Mouse (Mus musculus) forebrain, embryonic 12.5 days (tissue): ENCODE results near the gene Paqr8. TPM values are rescaled to one million over a fixed set of nuclear protein-coding genes. Genes with fewer than 3 reads are reported as not detected.

Experiments used
- ATAC-seq: fragments of 200-750 bp; cut with Nextera tagmentation; 2 replicates; pipeline ENCODE4 v1.8.0; 2017; ENCODE audit warnings: moderate TSS enrichment; ENCODE audit not compliant: low FRiP score
- H3K27ac ChIP-seq: fragments of 300-500 bp; sonication (generic); 2 replicates; pipeline ENCODE4 v1.5.1; 2016; ENCODE audit warnings: mild to moderate bottlenecking
- H3K27me3 ChIP-seq: fragments of 300-500 bp; sonication (generic); 2 replicates; pipeline ENCODE4 v1.6.1; 2016; ENCODE audit warnings: mild to moderate bottlenecking
- H3K36me3 ChIP-seq: fragments of 300-500 bp; sonication (generic); replicated peaks from 2 replicates; pipeline ENCODE4 v1.6.1; 2016; ENCODE audit warnings: mild to moderate bottlenecking
- H3K4me1 ChIP-seq: fragments of 300-500 bp; sonication (generic); 2 replicates; pipeline ENCODE4 v1.6.1; 2016
- H3K4me2 ChIP-seq: fragments of 300-500 bp; sonication (generic); 2 replicates; pipeline ENCODE4 v1.6.1; 2016; ENCODE audit warnings: mild to moderate bottlenecking, moderate library complexity
- H3K4me3 ChIP-seq: fragments of 300-500 bp; sonication (generic); replicated peaks from 2 replicates; pipeline ENCODE4 v1.5.1; 2016; ENCODE audit warnings: mild to moderate bottlenecking
- H3K9ac ChIP-seq: fragments of 300-500 bp; sonication (generic); 2 replicates; pipeline ENCODE4 v1.6.1; 2016; ENCODE audit warnings: mild to moderate bottlenecking
- H3K9me3 ChIP-seq: fragments of 300-500 bp; sonication (generic); 2 replicates; pipeline ENCODE4 v1.6.1; 2016
- WGBS: fragments of 180-500 bp; shearing (Covaris S2); methylation state at CpG from one replicate; pipeline ENCODE4 v1.1.7; 2016; 5-methylcytosine and 5-hydroxymethylcytosine counted together
- polyA plus RNA-seq: library from polyadenylated mRNA; unstranded; fragments of >200 nt; fragmentation: Nextera tagmentation; extraction: Ambion mirVana; gene quantifications from 2 replicates; pipeline ENCODE4 v1.2.1, GENCODE M21; 2016

The Paqr8 gene
- polyA plus RNA-seq, 1 experiment from 2014 or later: 11.6 TPM

DNA sequence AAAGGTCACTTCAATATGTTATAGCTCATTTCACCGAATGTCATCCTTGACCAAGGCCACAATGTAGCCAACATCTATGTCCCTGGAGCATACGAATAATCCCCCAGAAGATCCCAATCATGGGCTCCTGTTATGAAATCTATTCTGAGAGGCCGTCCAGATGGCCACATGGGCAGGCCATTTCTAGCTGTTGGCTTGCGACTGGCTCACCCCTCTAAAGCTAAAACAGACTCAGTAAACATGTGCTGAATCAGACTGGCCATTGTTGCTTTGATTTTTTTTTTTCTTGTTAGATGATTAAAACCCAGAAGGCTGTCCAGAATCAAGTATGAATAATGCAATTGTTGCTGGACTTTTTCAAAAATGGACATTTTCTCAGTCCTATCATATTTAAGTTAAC lies 7.3 kb upstream of the Paqr8 start:
- H3K4me2 ChIP-seq: no peak overlapping the region
- no peak for ATAC-seq
- WGBS: 93% methylated on average over 4 of the region's 4 CpGs

DNA sequence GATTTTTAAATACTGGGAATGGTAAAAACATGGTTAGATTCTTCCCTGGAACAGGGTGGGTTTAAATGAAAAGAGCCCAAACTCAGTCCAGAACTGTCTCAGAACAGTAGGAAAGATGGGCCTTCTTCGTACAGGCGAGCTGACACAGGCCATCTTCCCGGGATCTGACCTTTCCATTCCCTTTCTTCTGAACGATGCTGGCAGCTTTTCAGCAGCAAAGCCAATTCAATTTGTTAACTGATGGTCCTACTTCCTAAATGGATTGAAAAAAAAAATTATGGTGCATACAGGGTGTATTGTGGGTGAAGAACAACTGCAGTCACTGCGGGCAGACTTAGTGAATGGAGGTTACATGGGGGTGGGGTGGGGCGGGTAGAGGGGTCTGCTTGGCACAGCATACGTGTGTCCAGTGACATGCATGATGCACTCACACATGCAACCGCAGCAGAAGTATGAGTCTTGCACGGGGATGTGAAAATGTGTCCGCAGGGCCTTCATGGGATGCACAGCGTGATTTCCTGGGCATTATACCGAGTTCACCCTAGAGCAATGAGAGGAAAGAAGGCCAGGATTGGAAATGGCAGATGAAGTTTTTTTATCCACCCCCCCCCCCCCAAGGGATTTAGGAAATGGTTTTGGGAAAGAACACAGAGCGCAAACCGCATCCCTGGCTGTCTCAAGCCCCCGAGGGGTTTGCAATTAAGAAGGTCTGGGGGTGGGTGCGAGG lies 566 bp upstream of the Paqr8 start:
- Histone ChIP-seq H3K27me3 (no peaks in the 10 kb centered on the region), H3K4me3 (peak overlapping the region; percentile 68), H3K4me1 (peaks cover 29% of the 10 kb centered on the region), H3K9me3 (no peaks in the 10 kb centered on the region), H3K36me3 (no peaks in the 10 kb centered on the region), H3K27ac (peak overlapping the region; percentile 81; the same call in 1 of the 2 replicates), H3K4me2 (peak overlapping the region; percentile 76), H3K9ac (peak overlapping the region; percentile 71)
- peak; percentile 39 for ATAC-seq
- 20% methylated on average over 16 of the region's 16 CpGs for WGBS

More for the DNA sequence above, 7.3 kb upstream of the Paqr8 start:
- Histone ChIP-seq H3K9ac (no peak overlapping the region), H3K36me3 (no peaks in the 10 kb centered on the region), H3K27me3 (no peaks in the 10 kb centered on the region), H3K27ac (no peak overlapping the region), H3K4me1 (no peaks in the 10 kb centered on the region), H3K9me3 (no peaks in the 10 kb centered on the region), H3K4me3 (no peak overlapping the region)

DNA sequence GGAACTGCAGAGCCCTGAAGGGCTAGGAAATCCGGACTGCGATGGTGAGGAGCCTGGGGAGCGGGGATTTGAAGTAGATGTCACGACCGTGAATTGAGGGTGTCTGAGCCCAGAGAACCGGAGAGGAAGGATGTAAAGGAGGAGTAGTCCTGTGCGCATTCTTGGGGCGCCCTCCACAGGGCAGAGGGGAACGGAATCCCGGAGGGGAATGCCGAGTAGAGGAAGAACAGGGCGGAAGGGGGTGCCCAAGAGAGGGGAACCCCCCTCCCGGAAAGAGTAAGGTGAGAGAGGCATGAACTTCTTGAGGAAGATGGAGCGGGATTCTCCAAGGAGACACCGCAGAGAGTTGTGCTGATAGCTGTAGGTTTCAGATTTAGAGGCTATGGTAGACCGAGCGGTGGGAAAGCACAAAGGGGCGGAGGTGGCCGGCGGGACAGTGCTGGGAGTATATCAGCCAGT lies 564 bp downstream of the Paqr8 start:
- Histone ChIP-seq H3K4me1 (peaks cover 29% of the 10 kb centered on the region), H3K36me3 (no peaks in the 10 kb centered on the region), H3K4me2 (peak overlapping the region; percentile 76), H3K27ac (peak overlapping the region; percentile 81), H3K4me3 (peak overlapping the region; percentile 68), H3K9ac (peak overlapping the region; percentile 71), H3K27me3 (no peaks in the 10 kb centered on the region), H3K9me3 (no peaks in the 10 kb centered on the region)
- ATAC-seq: peak; percentile 83
- WGBS: under 1% methylated on average over 20 of the region's 20 CpGs

DNA sequence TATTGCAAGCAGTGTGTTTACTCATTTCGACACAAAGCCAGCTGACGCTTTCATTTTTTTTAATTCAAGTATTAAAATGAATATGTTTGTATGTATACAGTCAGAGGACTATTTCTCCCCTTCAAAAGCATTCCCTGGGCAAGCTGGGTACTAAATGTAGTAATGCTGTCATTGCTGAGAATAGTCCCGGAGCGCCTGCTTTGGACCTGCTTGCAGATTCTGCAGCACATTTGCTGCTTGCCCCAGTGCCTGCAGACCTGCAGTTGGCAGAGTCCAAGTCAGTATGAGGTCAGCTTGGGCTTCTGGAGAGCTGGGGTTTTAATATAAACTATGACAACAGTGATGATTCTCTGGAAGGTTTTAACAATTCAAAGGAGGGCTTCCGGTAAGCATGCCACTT lies 2.7 kb downstream of the Paqr8 start:
- no peak for ATAC-seq
- Histone ChIP-seq H3K27me3 (no peaks in the 10 kb centered on the region), H3K4me3 (no peak overlapping the region), H3K4me2 (no peak overlapping the region), H3K9ac (no peak overlapping the region), H3K9me3 (no peaks in the 10 kb centered on the region), H3K27ac (no peak overlapping the region), H3K36me3 (no peaks in the 10 kb centered on the region), H3K4me1 (peaks cover 29% of the 10 kb centered on the region)
- WGBS: 85% methylated on average over 5 of the region's 5 CpGs

DNA sequence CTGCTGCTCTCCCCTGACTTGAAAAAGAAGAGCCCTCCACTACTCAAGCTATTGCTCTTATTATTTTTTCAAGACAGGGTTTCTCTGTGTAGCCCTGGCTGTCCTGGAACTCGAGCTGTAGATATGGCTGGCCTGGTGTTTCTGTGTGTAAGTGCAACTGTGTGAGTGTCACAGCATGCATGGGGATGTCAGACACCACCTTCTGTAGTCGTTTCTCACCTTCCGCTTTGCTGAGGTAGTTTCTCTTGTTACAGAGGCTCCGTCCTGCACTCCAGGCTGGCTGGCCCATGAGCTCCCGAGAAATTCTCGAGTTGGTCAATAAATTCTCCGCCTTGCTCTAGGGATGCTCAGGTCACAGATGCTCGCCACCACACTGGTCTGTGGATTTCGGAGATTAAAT lies 8.0 kb downstream of the Paqr8 start:
- no peak for ATAC-seq
- Histone ChIP-seq H3K4me2 (no peak overlapping the region), H3K36me3 (no peaks in the 10 kb centered on the region), H3K27me3 (no peaks in the 10 kb centered on the region), H3K4me3 (no peak overlapping the region), H3K9me3 (no peaks in the 10 kb centered on the region), H3K4me1 (peaks cover 11% of the 10 kb centered on the region; the same call in 1 of the 2 replicates), H3K9ac (no peak overlapping the region), H3K27ac (no peak overlapping the region)
- WGBS: 83% methylated on average over 9 of the region's 9 CpGs

DNA sequence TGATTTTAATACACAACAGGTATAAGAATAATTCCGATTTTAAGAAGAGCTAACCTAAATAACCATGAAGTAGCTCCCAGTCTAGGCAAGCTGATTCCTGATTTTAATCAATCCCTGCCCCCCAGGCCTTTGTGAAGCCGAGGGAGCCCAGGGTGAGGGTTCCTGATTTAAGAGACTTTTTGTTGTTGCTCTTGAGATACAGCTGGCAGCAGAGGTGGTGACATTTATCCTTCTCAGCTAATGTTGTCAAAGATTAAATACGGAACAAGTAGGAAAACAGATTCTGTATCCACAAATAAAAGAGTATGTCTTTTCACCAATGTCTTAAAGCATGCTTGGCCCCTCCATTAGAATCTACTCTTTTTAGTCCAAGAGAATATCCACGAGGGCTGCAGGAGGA lies 9.9 kb downstream of the Paqr8 start:
- Histone ChIP-seq H3K9ac (no peak overlapping the region), H3K27me3 (no peaks in the 10 kb centered on the region), H3K4me3 (no peak overlapping the region), H3K4me1 (peaks cover 6% of the 10 kb centered on the region; the same call in 1 of the 2 replicates), H3K9me3 (no peaks in the 10 kb centered on the region), H3K36me3 (no peaks in the 10 kb centered on the region), H3K27ac (no peak overlapping the region), H3K4me2 (no peak overlapping the region)
- no peak for ATAC-seq
- WGBS: 60% methylated on average over 4 of the region's 4 CpGs

DNA sequence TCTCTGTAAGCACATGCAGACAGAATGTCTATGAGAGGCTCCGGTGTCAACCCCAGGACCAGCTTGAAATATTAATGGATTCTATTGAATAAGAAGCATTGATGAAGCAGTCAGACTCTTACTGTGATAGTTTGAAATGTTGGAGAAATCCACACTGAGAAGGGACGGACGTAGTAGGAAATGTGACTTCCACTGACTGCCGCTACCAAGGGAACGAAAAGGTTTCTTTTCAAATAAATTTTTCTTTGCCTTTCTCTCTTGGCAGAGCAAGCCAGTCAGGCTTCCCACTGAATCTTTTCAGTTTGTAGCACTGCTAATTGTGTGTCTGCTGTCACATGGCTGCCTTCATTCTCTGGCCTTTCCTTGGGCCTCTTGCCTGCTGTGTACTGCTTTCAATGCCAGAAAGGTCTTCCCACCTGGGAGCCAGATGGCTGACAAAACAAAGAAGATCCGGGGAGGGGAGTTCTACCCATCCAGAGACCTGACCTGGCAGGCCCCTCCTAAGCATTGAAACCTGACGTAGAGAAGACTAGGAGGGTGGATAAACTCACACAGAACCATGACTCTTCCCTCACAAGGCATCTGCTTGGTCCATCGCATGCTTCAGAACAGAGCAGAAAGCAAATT lies 15.2 kb downstream of the Paqr8 start:
- peaks cover 21% of the 10 kb centered on the region for H3K4me1 ChIP-seq
- WGBS: 56% methylated on average over 8 of the region's 8 CpGs
- peak; percentile 43; the same call in 1 of the 2 replicates for ATAC-seq

DNA sequence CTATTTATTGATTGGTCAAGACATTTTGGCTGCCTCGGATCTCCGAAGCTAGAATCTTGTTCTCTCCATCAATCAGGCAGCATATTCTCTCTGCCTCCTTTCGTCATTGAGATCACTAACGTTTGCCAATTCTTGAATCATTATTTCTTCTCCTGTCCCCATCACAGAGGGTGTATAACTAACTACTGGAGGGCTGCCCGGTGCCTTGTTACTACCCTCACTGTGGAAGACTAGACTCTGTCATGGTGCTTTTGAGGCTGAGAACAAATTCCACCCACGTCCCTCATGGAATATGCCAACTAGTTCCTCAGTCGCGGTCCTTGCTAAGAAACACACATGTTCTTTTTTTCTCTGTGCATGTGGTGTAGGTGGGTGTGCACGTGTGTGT lies 15.7 kb downstream of the Paqr8 start:
- Histone ChIP-seq H3K4me2 (no peak overlapping the region), H3K27ac (peak overlapping the region; percentile 61; the same call in 1 of the 2 replicates), H3K9me3 (no peaks in the 10 kb centered on the region), H3K27me3 (no peaks in the 10 kb centered on the region), H3K9ac (no peak overlapping the region), H3K36me3 (no peaks in the 10 kb centered on the region), H3K4me1 (peaks cover 21% of the 10 kb centered on the region), H3K4me3 (no peak overlapping the region)
- ATAC-seq: no peak
- 86% methylated on average over 9 of the region's 9 CpGs for WGBS

More for the DNA sequence above, 15.2 kb downstream of the Paqr8 start:
- no peaks in the 10 kb centered on the region for H3K36me3 ChIP-seq
- H3K4me2 ChIP-seq: no peak overlapping the region
- no peaks in the 10 kb centered on the region for H3K9me3 ChIP-seq
- no peak overlapping the region for H3K4me3 ChIP-seq
- H3K27me3 ChIP-seq: no peaks in the 10 kb centered on the region
- H3K27ac ChIP-seq: peak overlapping the region; percentile 61
- no peak overlapping the region for H3K9ac ChIP-seq

DNA sequence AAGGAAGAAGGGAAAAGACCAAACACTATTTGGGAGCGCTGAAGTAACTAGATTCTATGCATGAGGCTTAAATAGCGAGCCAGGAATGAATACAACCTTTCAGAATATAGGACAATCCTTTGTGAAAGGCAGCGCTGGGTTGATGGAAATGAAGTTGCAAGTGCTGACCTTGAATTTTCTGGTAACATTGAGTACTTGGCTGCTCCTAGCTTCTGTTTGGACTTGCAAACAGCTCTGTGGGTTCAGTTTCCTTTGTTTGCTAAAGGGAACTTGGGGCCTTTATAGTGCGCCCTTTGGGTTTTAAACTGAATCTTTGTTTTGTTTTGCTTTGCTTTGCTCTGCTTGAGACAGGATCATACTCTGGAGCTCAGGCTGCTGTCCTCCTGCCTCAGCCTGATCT lies 18.1 kb downstream of the Paqr8 start:
- Histone ChIP-seq H3K36me3 (no peaks in the 10 kb centered on the region), H3K4me3 (no peak overlapping the region), H3K27ac (peak overlapping the region; percentile 43; the same call in 1 of the 2 replicates), H3K9me3 (no peaks in the 10 kb centered on the region), H3K4me2 (no peak overlapping the region), H3K4me1 (peaks cover 28% of the 10 kb centered on the region), H3K9ac (no peak overlapping the region), H3K27me3 (no peaks in the 10 kb centered on the region)
- no peak for ATAC-seq
- WGBS: 15% methylated on average over 4 of the region's 4 CpGs

DNA sequence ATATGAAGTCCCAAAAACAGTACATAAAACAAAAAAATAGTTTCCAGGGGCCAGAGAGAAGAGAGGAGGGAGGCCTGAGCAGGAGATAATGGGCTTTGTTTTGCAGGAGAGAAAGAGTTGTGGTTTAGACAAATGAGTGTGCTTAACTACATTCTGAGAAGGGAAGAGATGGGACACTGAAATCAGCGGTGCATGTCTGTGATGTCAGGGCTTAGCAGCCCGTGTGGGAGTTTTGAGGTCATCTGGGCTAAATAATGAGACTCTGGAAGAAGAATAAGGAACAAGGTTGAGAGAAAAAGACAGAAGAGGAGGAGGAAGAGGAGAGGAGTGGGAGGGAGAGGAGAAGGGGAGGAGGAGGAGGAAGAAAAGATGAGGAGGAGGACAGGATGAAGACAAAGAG lies 21.7 kb downstream of the Paqr8 start:
- H3K9me3 ChIP-seq: no peaks in the 10 kb centered on the region
- no peak for ATAC-seq
- 9% methylated on average over 2 of the region's 2 CpGs for WGBS
- no peaks in the 10 kb centered on the region for H3K36me3 ChIP-seq
- H3K27ac ChIP-seq: no peak overlapping the region
- H3K4me3 ChIP-seq: no peak overlapping the region
- H3K4me2 ChIP-seq: no peak overlapping the region
- peaks cover 23% of the 10 kb centered on the region for H3K4me1 ChIP-seq
- no peak overlapping the region for H3K9ac ChIP-seq
- no peaks in the 10 kb centered on the region for H3K27me3 ChIP-seq

DNA sequence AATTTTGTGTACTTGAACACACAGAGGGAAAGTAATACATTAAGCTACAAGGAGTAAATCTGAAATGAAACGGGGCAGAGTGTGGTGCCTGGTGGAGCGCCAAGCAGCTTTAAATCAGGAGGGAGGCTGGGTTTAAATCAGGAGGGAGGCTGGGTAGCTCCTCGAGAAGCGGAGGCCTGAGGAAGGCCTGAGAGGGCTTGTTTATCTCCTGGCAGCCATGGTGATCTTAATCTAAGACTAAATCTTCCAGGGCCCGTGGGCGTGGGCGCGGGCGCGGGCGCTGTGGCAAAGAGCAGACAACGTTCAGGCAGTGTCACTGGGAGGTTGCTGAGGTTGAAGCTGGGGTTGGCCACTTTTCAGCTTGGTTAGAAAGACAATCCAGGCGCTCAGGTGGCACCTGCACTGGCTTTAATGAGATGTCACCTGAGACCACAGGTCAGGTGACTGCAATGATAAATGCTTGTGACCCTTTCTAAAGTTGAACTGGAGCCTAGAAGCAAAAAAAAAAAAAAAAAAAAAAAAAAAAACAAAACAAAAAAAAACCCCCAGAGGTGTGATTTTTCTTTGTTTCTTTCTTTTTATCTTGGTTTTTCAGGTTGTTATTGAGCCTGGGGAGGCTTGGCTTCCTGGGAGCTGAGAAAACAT lies 22.2 kb downstream of the Paqr8 start:
- H3K36me3 ChIP-seq: no peaks in the 10 kb centered on the region
- H3K4me3 ChIP-seq: no peak overlapping the region
- no peak overlapping the region for H3K4me2 ChIP-seq
- H3K9ac ChIP-seq: no peak overlapping the region
- WGBS: 55% methylated on average over 13 of the region's 13 CpGs
- 0 out of 2 replicates have a peak, but pooled peaks have one; percentile 21 for ATAC-seq
- peaks cover 19% of the 10 kb centered on the region for H3K4me1 ChIP-seq
- no peaks in the 10 kb centered on the region for H3K27me3 ChIP-seq
- H3K27ac ChIP-seq: no peak overlapping the region
- H3K9me3 ChIP-seq: no peaks in the 10 kb centered on the region

DNA sequence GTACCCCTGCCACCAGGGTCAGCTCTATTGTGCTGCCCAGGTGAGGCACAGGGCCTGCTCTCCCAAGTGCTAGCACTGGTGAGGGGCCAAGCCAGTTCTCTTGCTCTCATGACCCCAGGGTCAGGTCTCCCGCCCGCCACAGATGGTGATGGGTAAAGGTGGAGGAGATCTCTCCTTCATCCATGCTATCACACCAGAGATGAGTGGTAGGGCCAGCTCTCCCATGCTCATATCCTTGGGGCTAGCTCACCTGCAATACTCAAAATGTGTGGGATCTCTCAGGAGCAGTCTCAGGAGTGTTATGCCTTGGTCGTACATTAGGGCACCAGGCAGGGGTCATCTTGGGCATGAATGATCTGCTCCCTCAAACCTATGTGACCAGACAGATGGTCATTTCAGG lies 24.4 kb downstream of the Paqr8 start:
- 0 out of 2 replicates have a peak, but pooled peaks have one; percentile 33 for ATAC-seq
- Histone ChIP-seq H3K4me3 (no peak overlapping the region), H3K4me1 (peaks cover 9% of the 10 kb centered on the region), H3K27ac (no peak overlapping the region), H3K36me3 (no peaks in the 10 kb centered on the region), H3K9ac (no peak overlapping the region), H3K27me3 (no peaks in the 10 kb centered on the region), H3K4me2 (no peak overlapping the region), H3K9me3 (no peaks in the 10 kb centered on the region)
- 92% methylated on average over 3 of the region's 3 CpGs for WGBS
